Mouse (Mus musculus) brain, embryonic 14.5 days (tissue): Measurements from ENCODE around the gene Naa16.

Source experiments
- CTCF ChIP-seq: fragments of 200-500 bp; IDR thresholded peaks from 2 replicates; pipeline ENCODE4 v1.5.1; 2012; ENCODE audit warnings: inconsistent platforms, mild to moderate bottlenecking, moderate library complexity, borderline replicate concordance; ENCODE audit not compliant: insufficient read depth, insufficient read length; ENCODE audit errors: extremely low read depth
- POLR2A ChIP-seq: fragments of 200-500 bp; IDR thresholded peaks from 2 replicates; pipeline ENCODE4 v1.6.1; 2012; ENCODE audit warnings: mild to moderate bottlenecking, inconsistent platforms, borderline replicate concordance; ENCODE audit not compliant: poor library complexity, insufficient read depth, insufficient read length, severe bottlenecking; ENCODE audit errors: extremely low read depth

DNA sequence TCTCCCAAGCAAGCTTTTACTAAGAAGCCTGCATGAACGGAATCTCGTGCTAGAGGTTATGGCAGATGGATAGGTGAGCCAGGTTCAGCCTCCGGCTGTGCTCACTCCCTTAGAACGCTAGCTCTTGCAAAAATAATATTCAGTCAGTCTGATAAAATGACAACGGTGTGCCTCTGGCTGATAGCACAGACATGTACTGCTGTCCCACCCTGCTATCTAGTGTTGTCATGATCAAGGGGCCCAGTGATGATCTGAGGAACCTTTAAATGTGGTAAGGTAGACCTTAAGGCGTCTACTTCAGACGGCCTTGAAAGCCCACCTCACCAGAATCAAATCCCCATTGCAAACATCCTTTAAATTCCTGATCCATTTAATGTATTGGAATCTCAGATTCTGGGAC lies 94.4 kb downstream of the Naa16 start:
- TF ChIP-seq CTCF = no peak
- TF ChIP-seq POLR2A = no peak
